Mouse (Mus musculus) heart, postnatal 36 days (tissue): ENCODE measurements around the gene Golgb1. TPM values are rescaled to one million over a fixed set of nuclear protein-coding genes. Genes with fewer than 3 reads are reported as not detected.

Experiments
- DNase-seq, 2 experiments: peaks; one replicate each; pipeline ENCODE4 v3.0.0; 2021 to 2022
- intact Hi-C: fragments of 180-260 bp; cut with DNase I; formaldehyde crosslinking; loops from one replicate; pipeline ENCODE4 v1.15.1; 2025
- total RNA-seq, 2 experiments: library from RNA; stranded (reverse); gene quantifications; 2 replicates each; pipeline ENCODE4 v1.2.3; 2021

The Golgb1 gene
- total RNA-seq, 2 experiments from 2014 or later, result 45.5 to 46.8 TPM

- intact Hi-C loops, result no loop called here
- DNase-seq, result no peak
These were observed 37.4 kb downstream of the Golgb1 start for GRCm38 (mm10) chr16:36912311-36912710.

- no peak for DNase-seq
- intact Hi-C loops, result no loop called here
These were observed 39.3 kb downstream of the Golgb1 start for GRCm38 (mm10) chr16:36914195-36914594.

- no peak for DNase-seq
- intact Hi-C loops, result no loop called here
These were observed 43.6 kb downstream of the Golgb1 start for GRCm38 (mm10) chr16:36918505-36918904.

- no peak for DNase-seq
- intact Hi-C loops, result no loop called here
These were observed 45.5 kb downstream of the Golgb1 start for GRCm38 (mm10) chr16:36920410-36920809.

- intact Hi-C loops, result no loop called here
- DNase-seq, result no peak
These were observed 46.2 kb downstream of the Golgb1 start for GRCm38 (mm10) chr16:36921067-36921613.

GRCm38 (mm10) chr16:36921980-36922379 is 47.0 kb downstream of the Golgb1 start:
- intact Hi-C loops, result no loop called here
- no peak for DNase-seq

- intact Hi-C loops, result no loop called here
These were observed 49.4 kb downstream of the Golgb1 start for GRCm38 (mm10) chr16:36924312-36924711.

GRCm38 (mm10) chr16:36925351-36925750 is 50.4 kb downstream of the Golgb1 start:
- intact Hi-C loops, result no loop called here
- no peak for DNase-seq

More at GRCm38 (mm10) chr16:36924312-36924711, 49.4 kb downstream of the Golgb1 start:
- no peak for DNase-seq

GRCm38 (mm10) chr16:36925797-36926196 is 50.9 kb downstream of the Golgb1 start:
- no peak for DNase-seq
- intact Hi-C loops, result no loop called here

- intact Hi-C loops, result no loop called here
- DNase-seq, result no peak
These were observed 51.8 kb downstream of the Golgb1 start for GRCm38 (mm10) chr16:36926514-36927447.

GRCm38 (mm10) chr16:36927495-36928105 is 52.7 kb downstream of the Golgb1 start:
- DNase-seq, result no peak
- intact Hi-C loops, result no loop called here

GRCm38 (mm10) chr16:36928106-36928500 is 53.2 kb downstream of the Golgb1 start:
- intact Hi-C loops, result no loop called here
- DNase-seq, result no peak

GRCm38 (mm10) chr16:36929216-36929615 is 54.3 kb downstream of the Golgb1 start:
- intact Hi-C loops, result no loop called here
- DNase-seq, result no peak

- intact Hi-C loops, result no loop called here
- no peak for DNase-seq
These were observed 55.5 kb downstream of the Golgb1 start for GRCm38 (mm10) chr16:36930231-36931136.

- intact Hi-C loops, result no loop called here
- DNase-seq, result no peak
These were observed 56.4 kb downstream of the Golgb1 start for GRCm38 (mm10) chr16:36931381-36931780.

- no peak for DNase-seq
- intact Hi-C loops, result no loop called here
These were observed 57.0 kb downstream of the Golgb1 start for GRCm38 (mm10) chr16:36931976-36932375.

GRCm38 (mm10) chr16:36932546-36932945 is 57.6 kb downstream of the Golgb1 start:
- no peak for DNase-seq
- intact Hi-C loops, result no loop called here

GRCm38 (mm10) chr16:36934131-36934840 is 59.3 kb downstream of the Golgb1 start:
- no peak for DNase-seq
- intact Hi-C loops, result no loop called here

GRCm38 (mm10) chr16:36934841-36935620 is 60.1 kb downstream of the Golgb1 start, which contains the start of gene Hcls1:
Gene Hcls1 (plus strand): TSS chr16:36934983.
- DNase-seq, result peak; percentile 40 to 43
- intact Hi-C loops, result no loop called here
